Mouse (Mus musculus) megakaryocyte, embryonic 14.5 days (primary cell): ENCODE results near the gene Adcy7.

Experiments used
- FLI1 ChIP-seq: IDR thresholded peaks from 2 replicates; pipeline ENCODE4 v1.6.1; 2012; ENCODE audit warnings: low read length, inconsistent platforms, mixed read lengths
- GATA1 ChIP-seq: IDR thresholded peaks from 3 replicates; pipeline ENCODE4 v1.6.1; 2012; ENCODE audit warnings: mixed read lengths, low read length, inconsistent platforms, borderline replicate concordance

- no peak for TF ChIP-seq GATA1
- TF ChIP-seq FLI1: no peak
Observed at GRCm38 (mm10) chr8:88228800-88229199, 43.4 kb upstream of the Adcy7 start.
